Mouse (Mus musculus) layer of hippocampus, postnatal 25 days (tissue): Measurements from ENCODE around the gene Bin2. TPM values are rescaled to one million over a fixed set of nuclear protein-coding genes. Genes with fewer than 3 reads are reported as not detected.

Experiments
- DNase-seq, 2 experiments: peaks; one replicate each; pipeline ENCODE4 v3.0.0; 2022; ENCODE audit warnings: mixed read lengths in 2 of 2, low spot score in 1 of 2; ENCODE audit errors: extremely low spot score in 1 of 2
- total RNA-seq, 2 experiments: library from RNA; stranded (reverse); gene quantifications; 2 replicates each; pipeline ENCODE4 v1.2.3; 2021

Gene Bin2
- total RNA-seq, 2 experiments from 2014 or later: 5.7 to 6.0 TPM

GRCm38 (mm10) chr15:100655201-100655600, 14.2 kb downstream of the Bin2 start:
- no peak for DNase-seq

- DNase-seq: no peak
Measured at GRCm38 (mm10) chr15:100654271-100654670, 15.1 kb downstream of the Bin2 start.

GRCm38 (mm10) chr15:100651610-100652009, 17.7 kb downstream of the Bin2 start:
- no peak for DNase-seq

GRCm38 (mm10) chr15:100650111-100650510, 19.2 kb downstream of the Bin2 start:
- no peak for DNase-seq

GRCm38 (mm10) chr15:100646161-100646560, 23.2 kb downstream of the Bin2 start:
- DNase-seq: no peak

GRCm38 (mm10) chr15:100642451-100642850, 26.9 kb downstream of the Bin2 start:
- no peak for DNase-seq

GRCm38 (mm10) chr15:100641226-100641810, 28.0 kb downstream of the Bin2 start:
- DNase-seq: no peak

GRCm38 (mm10) chr15:100639972-100640750, 29.2 kb downstream of the Bin2 start:
- DNase-seq: no peak

GRCm38 (mm10) chr15:100637661-100638060, 31.7 kb downstream of the Bin2 start:
- no peak for DNase-seq

- no peak for DNase-seq
Measured at GRCm38 (mm10) chr15:100636700-100637501, 32.5 kb downstream of the Bin2 start, which contains the start of gene Smagp. Gene Smagp, minus strand, starts transcription at chr15:100636940.

- DNase-seq: no peak
Measured at GRCm38 (mm10) chr15:100635851-100636645, 33.3 kb downstream of the Bin2 start.

GRCm38 (mm10) chr15:100635239-100635638, 34.1 kb downstream of the Bin2 start:
- DNase-seq: no peak

GRCm38 (mm10) chr15:100633341-100633740, 36.0 kb downstream of the Bin2 start:
- DNase-seq: no peak

GRCm38 (mm10) chr15:100632323-100632722, 37.0 kb downstream of the Bin2 start:
- DNase-seq: no peak

- DNase-seq: no peak
Measured at GRCm38 (mm10) chr15:100631454-100632170, 37.7 kb downstream of the Bin2 start.

- no peak for DNase-seq
Measured at GRCm38 (mm10) chr15:100630126-100630525, 39.2 kb downstream of the Bin2 start.

- no peak for DNase-seq
Measured at GRCm38 (mm10) chr15:100628797-100629196, 40.6 kb downstream of the Bin2 start.

- no peak for DNase-seq
Measured at GRCm38 (mm10) chr15:100627774-100628370, 41.5 kb downstream of the Bin2 start.

GRCm38 (mm10) chr15:100627287-100627686, 42.1 kb downstream of the Bin2 start:
- no peak for DNase-seq
